Mouse (Mus musculus): Measurements from ENCODE around the gene Igsf11. TPM values are rescaled to one million over a fixed set of nuclear protein-coding genes. Genes with fewer than 3 reads are reported as not detected.

Igsf11 gene
- polyA plus RNA-seq, 1 experiment from 2014 or later = 1.6 TPM

DNA sequence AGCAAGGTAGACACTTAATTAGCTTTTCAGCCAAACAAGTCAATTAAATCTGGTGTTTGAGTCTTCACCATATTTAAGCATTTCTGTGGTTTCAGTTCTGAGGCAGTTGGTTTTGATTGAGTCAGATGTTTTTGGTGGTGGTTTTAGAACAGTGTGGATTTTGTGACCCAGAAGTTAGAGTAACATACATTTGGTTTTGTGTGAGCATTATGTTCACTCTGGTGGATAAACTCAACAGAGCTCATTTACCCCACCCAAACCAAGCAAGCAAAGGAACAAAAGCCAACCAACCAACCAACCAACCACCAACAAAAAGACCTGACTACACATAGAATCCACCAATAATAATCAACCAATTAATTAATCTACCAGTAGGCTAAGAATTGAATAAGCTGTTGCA, 106.8 kb downstream of the Igsf11 start:
- no peak overlapping the region for H3K9ac ChIP-seq (ENCODE audit: low read depth, low read length)
- H3K9me3 ChIP-seq (ENCODE audit: control insufficient read depth) = no peaks in the 10 kb centered on the region
- H3K4me3 ChIP-seq (ENCODE audit: low read depth, low read length) = no peak overlapping the region
- no peaks in the 10 kb centered on the region for H3K27me3 ChIP-seq (replicated peaks; ENCODE audit: control insufficient read depth, insufficient read depth, low read length)
- no peaks in the 10 kb centered on the region for H3K4me1 ChIP-seq (replicated peaks; ENCODE audit: control insufficient read depth, insufficient read depth, low read length)
- no peak for ATAC-seq
- H3K4me2 ChIP-seq (replicated peaks; ENCODE audit: low read depth) = no peak overlapping the region
- TF ChIP-seq CTCF (IDR thresholded peaks at IDR 0.05; ENCODE audit: low read depth) = no peak
- no peak overlapping the region for H3K27ac ChIP-seq (ENCODE audit: low read depth, low read length)
- no peaks in the 10 kb centered on the region for H3K36me3 ChIP-seq (ENCODE audit: control insufficient read depth, insufficient read depth)

DNA sequence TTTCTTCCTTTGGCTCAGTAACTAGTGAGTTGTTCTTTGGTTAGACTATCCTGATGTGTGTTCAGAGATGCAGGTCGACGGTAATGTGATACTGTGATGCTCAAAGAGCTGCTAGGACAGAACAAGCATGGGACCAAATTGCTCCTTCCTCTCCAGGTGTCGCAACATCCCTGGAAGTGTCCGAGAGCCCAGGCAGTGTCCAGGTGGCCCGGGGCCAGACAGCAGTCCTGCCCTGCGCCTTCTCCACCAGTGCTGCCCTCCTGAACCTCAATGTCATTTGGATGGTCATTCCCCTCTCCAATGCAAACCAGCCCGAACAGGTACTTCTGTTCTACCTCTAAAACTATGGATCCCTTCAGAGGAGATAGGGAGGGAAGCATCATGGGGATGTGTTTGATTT, 114.5 kb downstream of the Igsf11 start:
- Histone ChIP-seq H3K4me2 (replicated peaks; ENCODE audit: low read depth) (no peak overlapping the region), H3K27ac (ENCODE audit: low read depth, low read length) (no peak overlapping the region), H3K27me3 (replicated peaks; ENCODE audit: control insufficient read depth, insufficient read depth, low read length) (no peaks in the 10 kb centered on the region), H3K4me3 (ENCODE audit: low read depth, low read length) (no peak overlapping the region), H3K36me3 (ENCODE audit: control insufficient read depth, insufficient read depth) (no peaks in the 10 kb centered on the region), H3K4me1 (replicated peaks; ENCODE audit: control insufficient read depth, insufficient read depth, low read length) (no peaks in the 10 kb centered on the region), H3K9me3 (ENCODE audit: control insufficient read depth) (no peaks in the 10 kb centered on the region), H3K9ac (ENCODE audit: low read depth, low read length) (no peak overlapping the region)
- ATAC-seq = no peak
- TF ChIP-seq CTCF (IDR thresholded peaks at IDR 0.05; ENCODE audit: low read depth) = no peak
- WGBS = 90% methylated on average over 7 of the region's 7 CpGs

DNA sequence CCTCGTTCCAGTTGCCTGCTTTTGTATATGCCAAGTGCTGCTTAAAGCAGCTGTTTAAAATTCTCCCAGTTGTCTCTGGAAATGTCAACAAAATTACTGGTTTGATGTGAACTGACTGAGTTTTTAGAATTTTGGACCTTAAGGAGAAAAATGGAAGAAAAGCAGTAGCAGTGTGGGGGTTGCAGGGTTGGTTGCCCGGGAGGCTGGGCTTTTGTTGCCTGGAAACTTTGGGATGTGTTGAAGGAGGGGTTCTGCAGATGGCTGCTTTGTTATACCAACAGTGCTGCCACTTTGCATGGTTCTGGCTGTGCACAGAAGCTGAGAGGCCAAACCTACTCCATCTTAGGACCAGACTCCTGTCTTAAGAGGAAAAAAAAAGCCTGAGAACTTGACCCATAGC, 127.0 kb downstream of the Igsf11 start:
- H3K4me1 ChIP-seq (replicated peaks; ENCODE audit: control insufficient read depth, insufficient read depth, low read length) = no peaks in the 10 kb centered on the region
- WGBS = 58% methylated on average over 2 of the region's 2 CpGs
- no peak for ATAC-seq
- H3K36me3 ChIP-seq (ENCODE audit: control insufficient read depth, insufficient read depth) = no peaks in the 10 kb centered on the region
- H3K4me2 ChIP-seq (replicated peaks; ENCODE audit: low read depth) = no peak overlapping the region
- H3K27me3 ChIP-seq (replicated peaks; ENCODE audit: control insufficient read depth, insufficient read depth, low read length) = no peaks in the 10 kb centered on the region
- no peak overlapping the region for H3K27ac ChIP-seq (ENCODE audit: low read depth, low read length)
- H3K9ac ChIP-seq (ENCODE audit: low read depth, low read length) = no peak overlapping the region
- TF ChIP-seq CTCF (IDR thresholded peaks at IDR 0.05; ENCODE audit: low read depth) = no peak
- H3K4me3 ChIP-seq (ENCODE audit: low read depth, low read length) = no peak overlapping the region
- H3K9me3 ChIP-seq (ENCODE audit: control insufficient read depth) = no peaks in the 10 kb centered on the region

DNA sequence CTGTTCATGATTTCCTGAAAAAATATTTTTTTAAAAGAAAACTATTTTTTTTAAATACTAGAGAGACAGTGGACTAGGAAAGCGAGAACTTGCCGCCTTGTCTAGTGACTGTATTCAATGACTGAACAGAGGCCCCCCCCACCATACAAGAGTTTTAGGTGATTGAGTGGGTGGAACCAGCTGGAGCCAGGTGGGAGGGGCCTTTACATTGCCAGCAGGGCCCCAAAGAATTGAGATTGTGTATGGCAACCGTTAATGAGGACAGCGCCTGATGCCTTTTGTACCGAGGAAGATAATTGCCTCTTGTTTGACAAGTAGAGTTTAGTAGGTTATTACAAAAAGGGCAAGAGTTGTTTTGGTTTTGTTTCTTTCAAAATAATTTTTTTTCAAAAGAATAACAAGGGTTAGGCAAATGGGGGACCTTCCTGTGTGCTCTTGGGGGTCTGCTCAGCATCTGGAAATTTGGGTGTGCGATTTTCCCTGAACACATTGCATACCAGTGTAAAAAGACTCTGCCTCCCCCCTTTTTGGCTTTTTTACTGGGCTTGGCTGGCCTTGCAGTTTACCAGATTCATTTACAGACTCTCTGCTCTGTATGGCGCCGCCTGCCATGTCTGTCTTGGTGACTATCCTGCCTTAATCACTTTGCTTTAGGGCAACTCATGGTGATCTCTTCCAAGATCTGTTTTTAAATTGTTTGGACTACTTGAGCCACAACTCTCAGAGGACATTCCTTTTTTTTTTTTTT, 133.7 kb downstream of the Igsf11 start:
- Histone ChIP-seq H3K27ac (ENCODE audit: low read depth, low read length) (no peak overlapping the region), H3K4me2 (replicated peaks; ENCODE audit: low read depth) (no peak overlapping the region), H3K9ac (ENCODE audit: low read depth, low read length) (no peak overlapping the region), H3K4me3 (ENCODE audit: low read depth, low read length) (no peak overlapping the region), H3K27me3 (replicated peaks; ENCODE audit: control insufficient read depth, insufficient read depth, low read length) (no peaks in the 10 kb centered on the region), H3K4me1 (replicated peaks; ENCODE audit: control insufficient read depth, insufficient read depth, low read length) (no peaks in the 10 kb centered on the region), H3K9me3 (ENCODE audit: control insufficient read depth) (no peaks in the 10 kb centered on the region), H3K36me3 (ENCODE audit: control insufficient read depth, insufficient read depth) (no peaks in the 10 kb centered on the region)
- no peak for TF ChIP-seq CTCF (IDR thresholded peaks at IDR 0.05; ENCODE audit: low read depth)
- ATAC-seq = no peak
- 71% methylated on average over 8 of the region's 8 CpGs for WGBS

DNA sequence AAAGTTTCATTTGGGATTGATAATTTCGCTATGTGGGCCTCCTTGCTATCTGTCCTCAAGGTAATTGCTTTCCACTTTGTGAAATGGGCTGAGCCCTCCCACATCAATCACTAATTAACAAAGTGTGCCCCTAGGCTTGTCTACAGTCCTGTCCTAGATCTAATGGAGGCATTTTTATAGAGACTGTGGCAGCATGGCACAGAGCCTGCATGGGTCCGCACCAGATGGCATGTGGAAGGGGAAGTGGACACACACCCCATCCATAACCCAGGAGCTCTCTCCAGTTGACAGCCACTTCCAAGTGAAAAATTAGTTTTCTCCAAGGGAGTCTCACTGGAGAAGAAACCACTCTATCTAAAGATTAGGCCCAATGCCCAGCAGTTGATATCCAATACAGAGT, 138.9 kb downstream of the Igsf11 start:
- TF ChIP-seq CTCF (IDR thresholded peaks at IDR 0.05; ENCODE audit: low read depth) = no peak
- no peak overlapping the region for H3K4me2 ChIP-seq (replicated peaks; ENCODE audit: low read depth)
- ATAC-seq = no peak
- no peaks in the 10 kb centered on the region for H3K27me3 ChIP-seq (replicated peaks; ENCODE audit: control insufficient read depth, insufficient read depth, low read length)
- no peak overlapping the region for H3K27ac ChIP-seq (ENCODE audit: low read depth, low read length)
- H3K36me3 ChIP-seq (ENCODE audit: control insufficient read depth, insufficient read depth) = no peaks in the 10 kb centered on the region
- no peak overlapping the region for H3K9ac ChIP-seq (ENCODE audit: low read depth, low read length)
- no peak overlapping the region for H3K4me3 ChIP-seq (ENCODE audit: low read depth, low read length)
- WGBS = 70% methylated on average over 2 of the region's 2 CpGs
- H3K9me3 ChIP-seq (ENCODE audit: control insufficient read depth) = no peaks in the 10 kb centered on the region
- no peaks in the 10 kb centered on the region for H3K4me1 ChIP-seq (replicated peaks; ENCODE audit: control insufficient read depth, insufficient read depth, low read length)

DNA sequence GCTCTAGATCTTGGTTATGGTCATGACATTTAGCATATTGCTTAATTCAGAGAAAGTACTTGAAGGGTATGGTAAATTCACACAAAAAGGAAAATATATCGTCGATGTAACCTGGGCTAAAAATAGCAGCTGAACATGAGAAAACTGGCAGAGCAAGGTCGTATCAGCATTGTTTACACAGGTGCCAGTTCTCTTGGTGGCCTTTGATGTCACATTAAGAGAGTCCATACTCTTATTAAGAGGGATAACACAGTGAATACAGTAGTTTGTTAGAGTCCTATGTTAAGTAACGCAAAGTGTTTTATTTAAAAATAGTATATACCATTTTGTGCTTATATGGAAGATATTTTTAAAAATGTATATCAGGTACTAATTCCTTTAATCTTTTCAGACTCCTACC, 144.8 kb downstream of the Igsf11 start:
- 30% methylated on average over 4 of the region's 4 CpGs for WGBS
- no peak for TF ChIP-seq CTCF (IDR thresholded peaks at IDR 0.05; ENCODE audit: low read depth)
- H3K27me3 ChIP-seq (replicated peaks; ENCODE audit: control insufficient read depth, insufficient read depth, low read length) = no peaks in the 10 kb centered on the region
- no peaks in the 10 kb centered on the region for H3K36me3 ChIP-seq (ENCODE audit: control insufficient read depth, insufficient read depth)
- no peak overlapping the region for H3K9ac ChIP-seq (ENCODE audit: low read depth, low read length)
- no peak overlapping the region for H3K4me2 ChIP-seq (replicated peaks; ENCODE audit: low read depth)
- H3K9me3 ChIP-seq (ENCODE audit: control insufficient read depth) = no peaks in the 10 kb centered on the region
- H3K4me3 ChIP-seq (ENCODE audit: low read depth, low read length) = no peak overlapping the region
- ATAC-seq = peak; percentile 31; the same call in 1 of the 2 replicates
- H3K4me1 ChIP-seq (replicated peaks; ENCODE audit: control insufficient read depth, insufficient read depth, low read length) = no peaks in the 10 kb centered on the region
- H3K27ac ChIP-seq (ENCODE audit: low read depth, low read length) = no peak overlapping the region

All from intestine, postnatal 0 days (tissue).